Mouse (Mus musculus): Measurements from ENCODE around the gene Rhcg.
A peak's percentile ranks its signal among the peaks of the same experiment; 100 is the strongest.

The Rhcg gene

DNA sequence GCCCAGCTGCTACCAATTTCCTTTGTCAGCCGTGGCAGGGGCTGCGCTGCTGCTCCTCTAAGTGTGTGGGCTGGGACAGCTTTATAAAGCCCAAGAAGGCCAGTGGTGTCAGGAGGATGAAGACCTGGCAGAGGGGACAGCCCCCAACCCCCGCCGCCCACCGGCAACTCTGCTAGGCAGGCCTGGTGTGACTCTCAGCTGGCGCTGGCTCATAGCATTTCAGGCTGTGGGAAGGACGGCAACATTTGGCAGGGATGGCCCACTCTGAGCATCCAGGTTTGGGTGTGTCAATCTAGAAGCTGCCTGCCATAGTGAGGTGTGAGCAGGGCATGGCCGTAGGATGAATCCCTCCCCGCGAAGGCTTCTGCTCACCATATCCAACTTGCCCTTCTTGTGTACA lies 17.3 kb downstream of the Rhcg start:
- no peak for DNase-seq

DNA sequence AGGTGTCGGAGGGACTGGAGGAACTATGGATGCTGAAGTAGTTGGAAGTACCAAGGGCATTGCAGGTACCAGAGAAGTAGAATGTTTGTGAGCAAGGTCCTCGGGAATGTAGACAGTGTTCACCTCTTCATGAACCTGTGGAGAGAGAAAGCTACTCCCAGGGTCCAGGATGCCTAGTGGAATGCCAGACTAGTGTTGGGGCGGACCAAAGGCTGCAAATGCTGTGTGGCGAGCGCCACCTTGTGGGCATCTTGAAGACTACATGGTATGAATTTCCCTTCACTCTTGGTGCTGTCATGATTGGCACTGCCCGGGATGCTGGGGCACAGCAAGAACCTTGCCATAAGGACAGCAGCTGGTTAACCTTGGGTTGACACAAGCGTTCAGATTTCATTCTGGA lies 22.6 kb downstream of the Rhcg start:
- DNase-seq, result peak; percentile 51 to 84

DNA sequence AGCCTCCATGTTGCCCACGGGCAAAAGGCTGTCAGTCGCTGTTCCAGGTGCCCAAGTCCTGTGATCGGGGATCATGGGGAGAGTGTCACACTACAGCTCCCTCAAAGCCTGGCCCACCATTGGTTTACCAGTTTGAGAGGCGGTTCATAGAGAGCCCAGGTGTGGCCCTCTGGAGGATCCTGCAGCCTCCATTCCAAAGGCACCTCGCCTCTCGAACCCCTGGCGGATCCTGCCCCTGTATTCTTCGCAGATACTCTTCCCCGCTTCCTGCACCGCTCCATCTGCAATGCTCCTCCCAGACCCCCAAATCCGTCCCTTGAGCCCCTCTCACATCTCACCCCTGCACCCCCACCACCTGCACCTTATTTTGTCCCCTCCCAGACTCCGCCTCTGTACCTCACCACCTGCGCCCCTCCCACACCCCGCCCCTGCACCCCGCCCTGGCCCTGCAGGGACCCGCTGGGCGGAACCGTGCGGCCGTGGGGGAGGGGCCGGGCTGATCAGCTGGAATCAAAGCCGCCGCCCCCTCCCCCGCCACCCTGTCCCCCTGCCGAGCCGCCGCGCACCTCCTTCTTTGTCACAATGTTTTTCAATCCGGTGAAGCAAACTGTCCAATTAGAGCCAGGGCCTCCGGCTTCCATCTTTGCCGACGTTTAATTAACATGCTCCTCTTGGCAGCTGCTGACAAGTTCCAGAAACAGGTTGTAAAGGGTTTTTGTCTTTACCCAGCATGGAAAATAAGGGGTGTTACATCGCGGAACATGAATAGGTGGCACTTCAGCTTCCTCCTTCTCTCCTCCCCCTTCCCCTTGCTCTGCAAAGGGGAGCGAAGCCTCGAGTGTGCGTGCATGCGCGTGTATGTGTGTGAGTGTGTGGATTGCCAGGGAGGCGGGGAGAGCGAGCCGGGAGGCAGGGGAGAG lies 25.4 kb downstream of the Rhcg start:
- peak in 1 of 2 experiments; percentile 36 for DNase-seq

DNA sequence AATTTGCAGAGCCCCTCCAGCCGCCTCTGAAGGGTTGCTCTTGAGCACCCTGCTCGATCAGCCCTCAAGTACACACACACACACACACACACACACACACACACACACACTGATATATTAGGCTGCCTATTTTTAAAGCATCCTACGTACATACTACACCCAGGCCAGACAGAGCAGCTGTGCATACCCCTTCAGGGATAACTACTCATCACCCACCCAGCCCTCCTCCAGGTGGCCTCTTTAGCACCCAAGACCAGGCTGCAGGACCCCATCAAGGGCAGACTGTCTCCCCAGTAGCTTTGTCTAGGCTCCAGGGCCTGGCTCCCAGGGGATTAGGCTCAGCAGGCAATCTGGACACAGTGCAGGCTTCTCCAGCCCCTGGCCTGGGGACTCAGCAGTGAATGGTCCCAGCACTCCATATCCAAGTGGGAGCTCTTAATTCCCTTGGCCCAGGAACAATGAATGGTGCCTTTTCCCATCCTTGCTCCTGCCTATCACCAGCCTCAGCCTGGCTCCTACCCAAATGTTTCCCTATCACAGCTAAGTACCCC lies 26.8 kb downstream of the Rhcg start:
- no peak for DNase-seq

DNA sequence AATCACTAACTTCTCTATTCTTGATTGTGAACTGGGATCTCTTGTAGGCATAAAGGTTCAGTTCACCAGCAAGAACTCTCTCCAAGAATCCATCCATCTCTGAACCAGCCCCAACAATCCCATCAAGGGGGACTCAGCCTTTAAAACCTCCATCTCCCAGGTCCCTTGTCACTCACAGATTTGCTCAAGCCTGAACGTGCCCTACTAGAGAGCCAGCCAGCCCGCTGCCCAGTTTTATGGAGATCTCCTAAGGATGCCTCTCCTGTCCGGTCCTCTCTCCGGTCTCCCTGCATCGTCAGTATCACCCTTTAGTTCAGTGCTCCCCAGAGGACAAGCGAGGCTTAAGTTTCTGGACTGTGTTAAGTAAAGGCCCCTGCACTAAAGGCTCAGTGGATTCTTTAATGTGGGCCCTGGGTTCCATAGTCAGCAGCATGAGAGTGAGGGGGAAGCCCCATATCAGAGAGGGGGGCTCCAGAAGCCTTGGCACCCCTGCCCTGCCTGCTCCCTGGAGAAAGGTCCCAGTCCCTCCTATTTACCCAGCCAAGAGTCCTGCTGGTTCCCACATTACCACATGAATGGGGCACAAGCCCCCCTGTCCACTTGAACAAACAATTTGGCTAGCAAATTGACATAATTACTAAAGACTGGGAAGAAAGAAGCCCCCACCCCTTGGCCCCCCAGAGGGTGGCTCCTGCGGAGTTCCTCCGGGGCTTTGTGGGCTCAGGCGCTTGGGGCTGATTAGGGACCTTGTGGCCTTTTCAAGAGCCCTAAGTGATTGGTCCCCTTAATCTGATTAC lies 27.5 kb downstream of the Rhcg start:
- no peak for DNase-seq

DNA sequence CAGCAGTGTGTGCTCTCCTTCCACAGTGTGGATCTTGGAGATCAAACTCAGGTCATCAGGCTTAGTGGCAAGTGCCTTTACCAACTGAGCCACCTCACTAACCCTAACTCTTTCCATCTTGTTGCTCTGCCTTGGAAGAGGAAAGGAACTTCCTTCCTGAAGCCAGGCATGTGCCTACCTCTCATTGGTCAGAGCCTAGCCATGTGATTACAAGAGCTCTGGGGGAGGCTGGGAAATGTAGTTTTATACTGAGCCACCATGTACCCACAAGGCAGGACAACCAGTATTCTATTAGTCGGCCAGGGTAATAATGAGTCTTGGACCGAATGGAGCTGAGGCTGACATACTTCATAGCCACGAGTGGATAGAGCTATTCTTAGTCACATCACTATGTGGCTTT lies 29.2 kb downstream of the Rhcg start:
- DNase-seq, result no peak

DNA sequence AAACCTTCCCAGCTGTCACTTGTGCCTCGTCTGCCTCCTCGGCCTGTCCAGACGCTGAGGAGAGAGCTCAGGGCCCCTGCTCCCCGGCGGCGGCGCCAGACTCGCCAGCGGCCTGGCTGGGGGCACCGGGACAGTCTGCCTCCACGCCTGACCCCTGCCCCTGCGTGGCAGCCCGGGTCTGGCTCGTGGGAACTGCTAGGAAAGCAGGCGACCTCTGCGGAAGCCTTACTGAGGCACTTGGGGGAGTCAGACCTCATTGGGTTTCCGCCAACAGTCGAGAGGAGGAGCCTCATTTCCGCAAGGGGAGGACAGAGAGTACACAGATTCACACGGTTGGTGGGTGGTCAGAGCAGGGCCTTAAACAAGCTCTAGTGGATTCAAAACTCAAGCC lies 38.6 kb downstream of the Rhcg start:
- DNase-seq, result peak in 1 of 2 experiments; percentile 18

DNA sequence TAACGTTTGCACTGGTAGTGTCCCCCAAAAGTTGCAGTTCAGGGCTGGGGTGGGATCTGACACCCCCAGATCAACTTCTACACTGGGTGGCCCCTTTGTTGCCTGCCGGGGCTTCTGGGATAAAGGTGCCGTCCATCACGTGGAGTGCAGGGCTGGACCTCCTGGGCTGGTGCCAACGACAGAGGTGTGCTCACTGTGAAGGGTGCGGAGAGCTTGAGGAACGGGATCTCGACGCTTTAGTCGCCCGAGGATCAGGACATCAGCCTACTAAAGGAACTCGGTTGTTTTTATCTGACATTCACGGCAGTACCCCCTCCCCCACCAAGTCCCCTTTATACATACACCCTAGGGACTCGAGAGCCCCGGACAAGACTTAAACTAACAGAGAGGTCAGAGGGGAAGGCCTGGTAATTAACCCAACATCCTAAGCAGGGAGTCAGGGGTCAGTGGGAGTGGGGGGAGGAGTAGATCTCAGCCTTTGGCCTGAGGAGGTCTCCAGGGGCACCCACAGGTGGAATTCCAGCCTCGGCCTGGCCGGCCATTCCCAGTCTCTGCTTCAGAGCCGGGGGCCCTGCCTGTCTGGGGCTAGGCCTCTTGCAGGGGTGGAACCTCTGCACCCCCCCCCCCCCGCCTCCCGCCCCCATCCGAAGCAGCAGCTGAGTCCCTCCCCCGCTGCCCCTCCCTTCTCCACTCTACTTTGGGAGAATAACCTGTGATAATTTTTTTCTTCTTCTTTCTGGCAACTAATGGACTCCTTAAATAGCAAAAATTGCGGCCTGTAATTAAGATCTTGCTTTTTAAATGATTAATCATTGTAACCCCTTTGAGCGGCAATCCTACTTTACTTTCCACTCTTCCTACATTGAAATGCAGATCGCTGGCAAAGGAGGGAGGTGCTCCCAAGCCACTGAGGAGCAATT lies 39.3 kb downstream of the Rhcg start:
- DNase-seq, result peak in 1 of 2 experiments; percentile 33

DNA sequence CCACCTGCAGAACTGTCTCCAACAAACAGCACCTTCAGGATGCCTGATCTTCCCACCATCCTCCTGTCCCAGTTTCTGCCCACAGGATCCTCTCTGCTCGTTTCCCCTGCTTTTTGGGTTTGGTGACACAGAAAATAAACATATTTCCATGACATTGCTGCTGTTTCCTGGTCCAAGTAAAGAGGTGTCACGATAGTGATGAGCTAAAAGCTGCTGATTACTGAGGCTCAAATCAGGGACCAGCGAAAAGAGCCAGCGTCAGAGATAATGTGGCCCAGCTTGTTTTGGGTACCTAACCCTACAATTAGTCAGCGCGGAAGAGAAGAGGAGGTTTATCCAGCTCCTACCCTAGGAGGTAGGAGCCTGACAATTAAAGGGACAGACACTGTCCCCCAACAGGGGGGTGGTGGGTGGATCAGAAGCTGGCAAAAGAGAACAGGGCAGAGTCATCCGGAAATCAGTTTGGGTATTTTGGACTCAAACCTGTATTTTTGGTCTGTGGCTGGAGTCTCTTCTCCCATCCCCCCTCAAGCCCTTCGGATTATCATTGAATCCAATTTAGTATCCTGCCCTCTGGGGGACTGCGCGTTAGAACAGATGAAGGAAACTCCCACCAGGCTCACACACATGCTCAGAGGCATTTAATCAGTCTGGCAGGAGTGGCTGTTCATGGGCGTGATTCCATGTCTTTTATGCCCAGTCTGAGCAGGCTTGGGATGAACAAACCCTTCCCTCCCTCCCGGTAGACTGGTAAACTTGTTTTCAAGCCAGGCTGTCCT lies 40.2 kb downstream of the Rhcg start:
- DNase-seq, result no peak

DNA sequence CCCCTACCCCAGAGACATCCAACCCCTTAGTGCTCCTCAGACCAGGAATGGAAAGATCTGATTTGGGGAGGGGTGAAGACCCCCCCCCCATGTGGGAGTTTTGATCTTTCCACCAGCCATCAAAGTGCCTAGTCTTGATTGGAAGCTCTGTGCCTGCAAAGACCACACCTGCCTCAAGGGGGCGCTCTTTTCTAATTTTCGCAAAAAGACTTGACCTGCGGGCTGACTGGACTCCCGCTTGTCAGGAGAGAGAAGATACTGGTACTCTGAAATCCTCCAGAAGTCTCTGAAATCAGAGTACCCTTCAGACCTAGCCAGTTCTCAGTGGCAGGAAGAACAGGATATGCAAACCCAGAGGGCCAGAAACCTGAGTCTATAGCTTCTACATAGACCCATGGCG lies 40.8 kb downstream of the Rhcg start:
- peak; percentile 49 to 76 for DNase-seq

DNA sequence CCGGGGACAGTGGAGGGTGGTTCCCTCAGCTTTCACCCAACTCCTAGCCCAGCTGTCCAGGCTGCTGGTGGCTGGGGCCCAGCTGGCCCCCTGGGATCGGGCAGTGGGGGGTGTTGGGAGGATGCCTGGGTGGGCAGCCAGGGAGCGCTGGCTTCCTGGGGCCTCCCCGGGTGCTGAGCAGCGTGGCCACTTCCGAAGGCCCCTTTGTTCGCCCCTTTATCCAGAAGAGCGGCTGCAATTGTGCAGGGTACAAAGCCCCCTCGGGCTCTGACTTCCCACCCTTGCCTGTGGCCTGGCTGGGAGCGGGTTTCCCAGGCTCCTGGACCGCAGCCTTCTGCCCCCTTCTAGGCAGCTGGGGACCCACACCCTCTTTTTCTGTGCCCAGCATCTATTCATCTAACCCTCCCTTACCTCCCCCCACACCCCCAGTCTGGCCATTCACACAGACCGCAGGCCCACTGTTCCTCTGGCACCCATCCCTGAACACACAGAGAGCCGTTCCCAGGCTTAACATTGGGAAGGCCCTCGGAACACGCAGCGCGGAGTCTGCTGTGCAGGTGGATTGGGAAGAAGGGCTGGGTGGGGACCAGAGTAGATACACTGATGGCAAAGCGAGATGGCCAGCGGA lies 45.2 kb downstream of the Rhcg start:
- DNase-seq, result no peak

DNA sequence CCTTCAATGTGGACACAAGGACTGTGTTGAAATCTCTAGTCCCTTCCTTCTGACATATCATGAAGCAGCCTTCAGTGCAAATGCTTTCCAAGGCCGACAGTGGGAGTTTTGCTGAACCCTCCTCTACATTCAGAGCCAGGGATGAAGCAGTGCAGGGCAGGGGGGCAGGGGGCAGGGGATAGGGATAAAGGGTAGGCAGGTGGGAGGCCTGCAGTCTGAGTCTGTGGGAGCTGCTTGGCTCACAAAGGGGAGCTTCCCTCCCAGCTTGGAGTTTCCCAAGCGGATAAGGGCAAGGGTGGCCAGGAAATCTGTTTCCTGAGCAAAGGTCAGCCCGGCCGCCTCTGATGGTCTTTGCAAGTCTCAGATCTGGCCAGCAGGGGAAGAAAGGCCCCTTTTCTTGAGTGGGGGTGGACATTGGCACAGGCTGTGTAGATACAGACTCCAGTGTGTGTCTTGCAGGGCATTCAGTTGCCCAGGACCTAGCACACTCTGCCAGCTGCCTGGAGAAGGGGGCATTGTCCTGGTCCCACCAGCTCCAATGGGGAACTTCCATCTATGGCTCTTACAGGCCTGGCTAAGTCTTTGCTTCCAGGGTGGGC lies 48.4 kb downstream of the Rhcg start:
- DNase-seq, result peak in 1 of 2 experiments; percentile 25

DNA sequence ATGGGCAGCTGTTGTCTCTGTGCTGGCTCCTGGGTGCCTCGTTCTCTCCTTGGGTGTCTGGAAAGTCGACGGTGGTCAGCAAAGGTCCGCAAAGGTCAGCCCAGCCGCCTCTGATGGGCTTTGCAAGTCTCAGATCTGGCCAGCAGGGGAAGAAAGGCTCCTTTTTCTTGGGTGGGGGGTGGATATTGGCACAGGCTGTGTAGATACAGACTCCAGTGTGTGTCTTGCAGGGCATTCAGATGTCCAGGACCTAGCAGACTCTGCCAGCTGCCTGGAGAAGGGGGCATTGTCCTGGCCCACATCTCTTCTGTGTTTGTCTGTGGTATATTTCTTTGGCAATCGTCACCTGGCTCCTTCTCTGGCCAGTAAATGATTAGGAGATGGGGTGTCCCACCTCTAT lies 49.2 kb downstream of the Rhcg start:
- no peak for DNase-seq

DNA sequence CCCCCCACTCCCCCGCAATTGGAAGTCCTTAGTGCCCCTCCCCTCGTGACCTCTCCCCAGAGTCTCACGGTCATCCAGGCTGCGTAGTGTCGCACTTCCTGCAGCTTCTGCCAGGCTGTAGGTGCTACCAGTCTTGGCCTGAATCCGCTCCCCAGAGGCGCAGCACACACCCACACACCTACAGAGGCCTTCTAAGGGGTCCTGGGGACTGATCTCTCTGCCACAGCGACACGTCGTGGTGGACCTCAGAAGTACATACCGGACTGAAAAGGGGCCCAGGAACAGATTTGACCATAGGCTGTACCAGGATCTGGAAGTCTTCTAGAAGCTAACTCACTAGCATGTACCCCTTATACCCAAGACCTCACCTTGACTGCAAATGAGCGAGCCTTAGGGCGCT lies 53.8 kb downstream of the Rhcg start:
- DNase-seq, result peak in 1 of 2 experiments; percentile 37

DNA sequence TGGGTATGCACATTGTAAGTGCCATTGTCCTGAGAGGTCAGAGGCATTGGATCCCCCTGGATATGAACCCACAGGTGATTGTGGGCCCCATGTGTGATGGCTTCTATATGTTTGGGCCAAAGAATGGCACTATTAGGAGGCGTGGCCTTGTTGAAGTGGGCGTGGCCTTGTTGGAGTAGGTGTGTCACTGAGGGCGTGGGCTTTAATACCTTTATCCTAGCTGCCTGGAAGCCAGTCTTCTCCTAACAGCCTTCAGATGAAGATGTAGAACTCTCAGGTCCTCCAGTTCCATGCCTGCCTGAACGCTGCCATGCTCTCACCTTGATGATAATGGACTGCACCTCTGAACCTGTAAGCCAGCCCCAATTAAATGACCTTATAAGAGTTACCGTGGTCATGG lies 55.1 kb downstream of the Rhcg start:
- no peak for DNase-seq

DNA sequence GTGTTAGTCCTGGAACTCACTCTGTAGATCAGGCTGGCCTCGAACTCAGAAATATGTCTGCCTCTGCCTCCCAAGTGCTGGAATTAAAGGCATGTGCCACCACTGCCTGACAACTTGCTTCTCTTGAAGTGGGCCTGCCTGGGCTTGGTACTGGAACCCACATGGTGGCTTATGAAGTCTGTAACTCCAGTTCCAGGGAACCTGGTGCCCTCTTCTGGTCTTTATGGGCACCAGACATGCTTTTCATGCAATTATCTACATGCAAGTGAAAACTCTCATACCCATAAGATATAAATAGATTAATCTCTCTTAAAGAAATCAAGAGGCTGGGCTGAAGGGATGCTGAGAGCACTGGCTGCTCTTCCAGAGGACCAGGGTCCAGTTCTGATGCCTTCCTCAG lies 58.8 kb downstream of the Rhcg start:
- no peak for DNase-seq

DNA sequence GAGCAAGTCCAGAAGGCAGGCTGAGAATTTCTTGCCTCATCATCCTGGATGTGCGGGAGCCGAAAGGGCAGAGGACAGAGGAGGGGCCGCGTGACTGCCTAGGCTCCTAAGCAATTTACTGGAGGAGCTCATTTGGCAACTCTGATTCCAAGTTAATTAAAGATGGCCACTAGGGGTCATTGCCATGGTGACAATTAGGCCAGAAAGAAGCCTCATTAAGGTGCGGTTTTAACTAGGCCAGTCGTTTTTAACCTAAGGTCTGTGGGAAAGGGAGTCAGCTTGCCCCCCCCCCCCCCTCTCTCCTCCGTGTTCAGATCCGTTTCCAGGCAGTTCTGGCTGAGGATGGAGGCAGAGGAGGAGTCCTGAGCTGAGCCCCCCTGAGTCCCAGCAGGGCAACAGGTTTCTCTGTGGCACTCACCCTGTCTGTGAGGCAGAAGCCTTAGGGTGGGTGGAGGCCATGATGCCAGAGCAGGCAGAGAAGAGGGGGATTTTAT lies 59.7 kb downstream of the Rhcg start:
- DNase-seq, result no peak

DNA sequence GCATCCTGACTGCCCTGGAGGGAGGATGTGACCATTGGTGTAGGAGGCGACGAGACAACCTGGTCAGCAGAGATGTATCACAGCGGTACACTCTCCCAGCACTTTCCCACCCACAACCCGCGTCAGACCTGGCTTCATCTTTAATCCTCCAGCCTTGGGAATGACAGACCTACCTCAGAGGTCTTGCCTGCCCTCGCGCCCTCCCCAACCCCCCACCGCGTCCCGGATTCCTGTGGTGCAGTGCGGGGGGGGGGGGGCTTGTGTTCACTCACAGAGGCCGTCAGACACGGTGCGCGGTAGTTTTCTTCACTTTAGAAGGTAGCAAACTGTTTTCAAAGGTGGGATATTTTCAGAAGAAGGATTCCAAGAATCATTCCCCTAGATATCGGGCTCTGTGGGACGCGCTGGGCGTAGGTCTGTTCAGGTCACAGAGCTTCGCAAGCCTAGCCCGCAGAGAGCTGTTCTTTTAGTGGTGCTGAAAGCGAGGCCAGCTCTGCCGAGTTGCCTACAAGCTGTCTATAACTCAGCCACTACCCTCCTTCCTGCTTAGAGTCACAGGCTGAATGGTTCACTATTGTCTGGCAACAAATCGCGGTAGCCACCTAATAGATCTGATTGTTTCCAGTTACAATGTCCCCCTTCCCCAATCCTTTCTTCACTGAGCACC lies 62.0 kb downstream of the Rhcg start:
- peak in 1 of 2 experiments; percentile 50 for DNase-seq

DNA sequence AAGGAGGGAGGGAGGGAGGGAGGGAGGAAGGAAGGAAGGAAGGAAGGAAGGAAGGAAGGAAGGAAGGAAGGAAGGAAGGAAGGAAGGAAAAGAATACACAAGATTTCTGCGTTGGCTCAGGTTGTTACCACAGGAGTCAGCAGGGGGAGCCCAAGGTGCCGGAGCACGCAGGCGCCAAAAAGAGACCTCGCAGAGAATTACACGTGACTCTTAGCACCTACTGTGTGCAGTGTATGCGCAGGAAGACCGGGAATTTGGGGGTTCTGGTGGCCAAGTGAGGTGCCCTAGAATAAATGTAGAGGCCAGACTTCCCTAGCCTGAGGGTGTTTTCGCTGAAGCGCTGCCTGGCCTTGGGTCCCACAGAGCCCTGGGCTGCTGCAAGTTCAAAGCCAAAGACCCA lies 64.8 kb downstream of the Rhcg start:
- DNase-seq, result peak in 1 of 2 experiments; percentile 64
